In the genomic region with DNA sequence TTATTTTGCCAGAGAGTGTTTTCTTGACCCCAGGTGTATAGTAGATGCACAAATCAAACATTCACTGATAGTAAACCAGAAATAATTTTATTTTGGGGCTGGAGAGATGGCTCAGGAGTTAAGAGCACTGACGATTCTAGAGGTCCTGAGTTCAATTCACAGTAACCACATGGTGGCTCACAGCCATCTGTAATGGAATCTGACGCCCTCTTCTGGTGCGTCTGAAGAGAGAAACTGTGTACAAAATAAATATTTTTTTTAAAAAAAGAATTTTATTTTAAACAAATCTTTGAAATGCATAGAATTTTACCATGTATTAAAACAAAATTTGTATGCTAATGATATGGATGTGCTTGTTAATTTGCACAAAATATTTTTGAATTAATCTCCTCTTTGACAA, we compare ENCODE assay signal across 6 mouse cellular contexts.
"Had no signal": no experiment of that assay in that cellular context is flagged by ENCODE, and none has a peak within 500 bp of the region (broad histone marks: within the 10 kb centered on the region; RNA-seq: fewer than 3 reads in every experiment).

No protein-coding gene starts in this region.

- H3K27ac ChIP-seq: limb, embryonic 13.5 days; liver, embryonic 15.5 days; midbrain, embryonic 13.5 days had no signal

- DNase-seq: layer of hippocampus, postnatal 36 days; right cerebral cortex, postnatal 14 days; thymus, postnatal 36 days had no signal

- H3K36me3 ChIP-seq: limb, embryonic 13.5 days; liver, embryonic 15.5 days; midbrain, embryonic 13.5 days had no signal

- H3K9ac ChIP-seq: limb, embryonic 13.5 days; liver, embryonic 15.5 days; midbrain, embryonic 13.5 days had no signal

- H3K4me3 ChIP-seq: limb, embryonic 13.5 days; liver, embryonic 15.5 days; midbrain, embryonic 13.5 days had no signal

- H3K9me3 ChIP-seq: limb, embryonic 13.5 days; liver, embryonic 15.5 days; midbrain, embryonic 13.5 days had no signal
